Mouse (Mus musculus): Measurements from ENCODE around the gene Slco3a1. TPM values are rescaled to one million over a fixed set of nuclear protein-coding genes. Genes with fewer than 3 reads are reported as not detected.

Gene Slco3a1
- total RNA-seq, 4 experiments from 2014 or later = 120 to 156 (median 130) TPM

- DNase-seq (ENCODE audit: low spot score) = no peak
Measured at GRCm38 (mm10) chr7:74383040-74383666, 171.4 kb downstream of the Slco3a1 start.

DNA sequence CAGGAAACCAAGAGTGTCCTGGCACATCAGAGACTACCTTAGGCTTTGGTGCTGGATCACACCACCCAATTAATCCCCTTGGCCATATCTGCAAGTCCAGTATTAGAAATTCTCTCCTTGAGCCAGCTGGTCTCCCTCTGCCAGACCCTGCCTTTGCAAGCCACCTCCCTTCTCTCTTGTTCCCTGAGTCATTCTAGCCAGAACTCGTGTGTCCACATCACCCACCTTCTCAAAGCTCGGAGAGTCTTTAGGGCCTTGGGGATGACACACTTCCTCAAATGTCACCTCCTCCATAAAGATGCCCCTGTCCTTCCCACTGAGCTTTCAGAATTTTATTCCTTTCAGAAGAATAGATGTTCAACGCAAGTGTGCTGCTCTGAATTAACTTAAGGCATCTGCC lies 172.3 kb downstream of the Slco3a1 start:
- DNase-seq (ENCODE audit: low spot score) = no peak

DNA sequence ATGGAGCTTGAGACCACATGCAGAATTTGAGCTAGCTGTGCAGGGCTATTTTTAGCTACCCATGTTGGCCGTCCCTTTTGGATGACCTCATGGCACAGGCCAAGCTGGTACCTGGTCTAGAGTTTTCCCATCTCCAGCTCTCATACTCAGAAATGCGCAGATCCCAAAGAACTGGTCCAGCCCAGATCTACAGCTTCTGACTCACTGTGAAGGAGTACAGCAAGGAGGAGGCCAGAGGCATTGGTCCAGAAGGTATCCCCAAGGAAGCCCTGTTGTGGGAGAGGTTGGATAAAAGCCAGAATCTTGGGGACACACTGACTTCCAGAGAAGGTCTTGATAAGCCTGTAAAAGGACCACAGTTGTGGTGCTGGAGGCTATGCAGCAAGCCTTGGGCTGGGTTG lies 172.7 kb downstream of the Slco3a1 start:
- DNase-seq (ENCODE audit: low spot score) = peak; percentile 77

- DNase-seq (ENCODE audit: low spot score) = peak; percentile 81
Measured at GRCm38 (mm10) chr7:74381051-74381450, 173.5 kb downstream of the Slco3a1 start.

- DNase-seq (ENCODE audit: low spot score) = no peak
Measured at GRCm38 (mm10) chr7:74377909-74378308, 176.7 kb downstream of the Slco3a1 start.

- DNase-seq (ENCODE audit: low spot score) = peak; percentile 41
Measured at GRCm38 (mm10) chr7:74376397-74377044, 178.1 kb downstream of the Slco3a1 start.

DNA sequence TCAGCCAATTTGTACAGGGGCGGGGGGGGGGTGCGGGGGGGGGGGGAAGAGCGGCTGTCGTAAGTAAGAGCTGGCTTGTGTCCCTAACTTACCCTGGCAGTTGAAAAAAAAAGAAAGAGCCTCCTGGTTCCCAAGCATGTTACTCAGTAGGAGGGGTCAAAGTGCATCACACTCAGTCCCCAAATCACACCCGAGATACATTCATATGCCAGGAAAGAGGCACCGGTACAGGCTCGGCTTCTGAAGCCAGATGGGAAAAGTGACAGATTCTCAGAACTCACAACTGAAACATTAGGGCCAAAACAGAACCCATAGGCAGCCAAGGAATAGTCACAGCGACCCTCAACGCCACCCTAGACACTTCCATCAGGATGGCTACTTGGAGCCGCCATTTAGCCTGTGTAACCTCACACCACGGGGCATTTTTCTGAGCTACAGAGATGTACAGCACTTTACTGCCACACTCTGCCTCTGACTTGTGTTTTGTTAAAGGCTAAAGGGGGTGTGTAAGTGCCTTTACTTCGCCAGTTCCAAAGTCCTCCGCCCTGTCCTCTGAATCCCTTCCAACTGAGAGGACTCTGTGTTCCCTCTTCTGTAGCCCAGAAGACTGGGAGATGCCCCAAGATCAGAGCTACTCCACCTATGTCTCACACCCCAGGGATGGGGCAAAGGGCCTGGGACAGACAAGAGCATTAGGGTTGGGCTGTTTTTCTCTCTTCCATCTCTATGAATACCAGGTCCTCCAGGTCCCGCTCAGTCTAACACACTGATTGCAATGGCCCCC lies 179.2 kb downstream of the Slco3a1 start:
- peak; percentile 62 for DNase-seq (ENCODE audit: low spot score)

GRCm38 (mm10) chr7:74373056-74373455 lies 181.5 kb downstream of the Slco3a1 start:
- DNase-seq (ENCODE audit: low spot score) = no peak

DNA sequence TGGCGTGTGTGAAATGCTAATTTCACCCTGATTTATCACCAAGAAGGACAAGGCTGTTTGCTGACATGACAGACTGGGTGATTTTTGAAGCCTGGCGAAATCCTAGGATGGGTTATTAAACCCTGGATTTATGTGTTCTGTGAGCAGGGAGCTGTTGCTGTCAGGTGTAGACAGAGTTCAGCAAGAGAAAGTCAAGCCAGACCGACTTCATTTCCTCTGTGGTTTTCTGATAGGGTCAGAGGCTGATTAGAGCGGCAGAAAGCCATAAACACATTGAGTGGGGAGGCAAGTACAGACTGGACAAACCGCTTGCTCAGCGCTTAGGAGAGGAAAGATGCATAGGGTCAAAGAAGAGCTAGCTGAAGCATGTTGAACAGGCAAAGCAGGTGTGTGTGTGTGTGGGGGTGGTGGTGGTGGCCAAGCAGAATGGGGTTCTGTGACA lies 182.4 kb downstream of the Slco3a1 start:
- no peak for DNase-seq (ENCODE audit: low spot score)

DNA sequence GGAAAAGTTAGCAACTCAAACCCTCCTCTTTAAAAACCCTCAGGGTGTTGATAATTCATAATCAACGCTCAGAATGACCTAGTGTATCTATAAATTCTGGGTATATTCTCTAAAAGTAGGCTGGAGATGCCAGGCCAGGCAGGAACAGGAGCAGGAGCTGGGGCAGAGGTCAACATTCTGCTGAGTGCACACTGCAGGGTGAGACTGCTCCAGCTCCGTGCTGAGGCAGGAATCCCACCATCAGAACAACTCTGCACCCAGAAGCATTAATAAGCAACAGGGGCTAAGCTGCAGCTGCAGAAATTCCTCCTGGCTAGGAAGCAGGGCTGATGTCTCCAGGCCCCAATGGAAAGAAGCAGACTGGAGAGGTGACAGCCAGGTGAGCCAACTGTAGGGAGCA lies 182.9 kb downstream of the Slco3a1 start:
- no peak for DNase-seq (ENCODE audit: low spot score)

GRCm38 (mm10) chr7:74371208-74371607 lies 183.4 kb downstream of the Slco3a1 start:
- DNase-seq (ENCODE audit: low spot score) = peak; percentile 65

- no peak for DNase-seq (ENCODE audit: low spot score)
Measured at GRCm38 (mm10) chr7:74369657-74370056, 184.9 kb downstream of the Slco3a1 start.

DNA sequence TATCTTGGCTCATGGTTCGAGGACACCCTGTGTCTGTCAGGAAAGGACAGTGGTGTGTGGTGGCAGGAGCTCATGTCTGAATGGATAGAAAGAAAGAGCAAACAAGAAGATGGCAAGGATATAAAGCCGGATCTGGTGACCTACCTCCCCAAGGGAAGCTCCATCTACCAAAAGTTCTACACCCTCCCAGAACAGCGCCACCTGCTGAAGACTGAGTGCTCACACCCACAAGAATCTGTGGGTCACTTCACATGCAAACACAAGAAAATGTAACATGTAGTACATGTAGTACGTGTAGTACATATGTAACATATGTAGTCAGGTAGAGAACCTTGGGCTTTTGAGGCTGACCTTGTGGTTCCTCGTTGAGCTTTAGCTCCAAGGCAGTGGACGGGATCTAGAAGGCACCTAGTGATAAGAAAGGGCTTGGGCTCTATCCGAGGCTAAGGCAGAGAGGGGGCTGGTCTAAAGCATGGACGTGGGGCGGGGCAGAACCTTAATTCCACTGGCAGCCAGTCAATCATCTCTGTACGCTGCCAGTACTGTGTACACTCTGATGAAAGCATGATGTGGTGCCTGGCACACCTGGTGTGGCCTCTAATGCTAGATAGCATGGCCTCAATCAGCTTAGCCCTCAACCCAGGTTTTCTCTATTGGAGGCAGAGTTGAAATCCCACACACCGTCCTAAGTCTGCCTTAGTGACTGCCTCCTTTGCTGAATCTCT lies 186.2 kb downstream of the Slco3a1 start:
- no peak for DNase-seq (ENCODE audit: low spot score)

- no peak for DNase-seq (ENCODE audit: low spot score)
Measured at GRCm38 (mm10) chr7:74367350-74367749, 187.2 kb downstream of the Slco3a1 start.

DNA sequence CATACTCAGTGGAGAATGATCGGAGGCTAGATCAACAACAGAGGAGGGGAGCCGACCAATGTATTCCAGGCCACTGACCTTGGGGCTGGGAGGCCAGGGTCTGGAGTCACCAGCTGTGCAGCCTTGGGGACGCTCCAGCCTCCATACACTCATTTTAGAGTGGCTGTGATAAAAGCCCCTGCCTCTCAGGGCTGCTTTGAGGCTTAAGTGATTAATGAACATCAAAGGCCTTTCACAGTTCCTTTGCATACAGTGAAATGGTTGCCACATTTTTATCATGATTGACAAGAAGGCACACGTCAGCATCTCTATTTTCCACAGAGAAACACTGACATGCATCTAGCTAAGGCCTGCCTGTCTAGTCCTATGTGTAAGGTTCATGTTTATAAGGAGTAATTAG lies 189.0 kb downstream of the Slco3a1 start:
- no peak for DNase-seq (ENCODE audit: low spot score)

- no peak for DNase-seq (ENCODE audit: low spot score)
Measured at GRCm38 (mm10) chr7:74364956-74365355, 189.6 kb downstream of the Slco3a1 start.

DNA sequence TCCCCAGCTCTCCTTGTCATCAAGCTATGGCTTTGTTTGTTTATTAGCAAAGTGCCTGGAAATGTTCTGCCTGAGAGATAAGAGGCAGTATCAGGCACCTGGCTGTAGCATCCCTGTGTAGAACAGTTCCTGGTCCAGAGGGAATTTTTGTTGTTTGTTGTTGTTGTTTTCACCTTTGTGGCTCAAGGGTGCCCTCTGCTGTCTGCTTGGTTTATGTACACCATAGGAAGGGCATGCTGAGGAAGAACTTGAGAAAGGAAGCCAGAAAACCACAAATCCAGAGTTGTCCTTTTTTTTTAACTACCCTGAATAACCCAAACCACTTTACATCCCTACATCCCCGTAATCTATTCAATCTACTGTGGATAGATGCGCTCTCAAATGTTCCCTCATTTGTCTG lies 191.1 kb downstream of the Slco3a1 start:
- no peak for DNase-seq (ENCODE audit: low spot score)

GRCm38 (mm10) chr7:74361677-74362076 lies 192.9 kb downstream of the Slco3a1 start:
- DNase-seq (ENCODE audit: low spot score) = no peak

- DNase-seq (ENCODE audit: low spot score) = no peak
Measured at GRCm38 (mm10) chr7:74357027-74357426, 197.6 kb downstream of the Slco3a1 start.

DNA sequence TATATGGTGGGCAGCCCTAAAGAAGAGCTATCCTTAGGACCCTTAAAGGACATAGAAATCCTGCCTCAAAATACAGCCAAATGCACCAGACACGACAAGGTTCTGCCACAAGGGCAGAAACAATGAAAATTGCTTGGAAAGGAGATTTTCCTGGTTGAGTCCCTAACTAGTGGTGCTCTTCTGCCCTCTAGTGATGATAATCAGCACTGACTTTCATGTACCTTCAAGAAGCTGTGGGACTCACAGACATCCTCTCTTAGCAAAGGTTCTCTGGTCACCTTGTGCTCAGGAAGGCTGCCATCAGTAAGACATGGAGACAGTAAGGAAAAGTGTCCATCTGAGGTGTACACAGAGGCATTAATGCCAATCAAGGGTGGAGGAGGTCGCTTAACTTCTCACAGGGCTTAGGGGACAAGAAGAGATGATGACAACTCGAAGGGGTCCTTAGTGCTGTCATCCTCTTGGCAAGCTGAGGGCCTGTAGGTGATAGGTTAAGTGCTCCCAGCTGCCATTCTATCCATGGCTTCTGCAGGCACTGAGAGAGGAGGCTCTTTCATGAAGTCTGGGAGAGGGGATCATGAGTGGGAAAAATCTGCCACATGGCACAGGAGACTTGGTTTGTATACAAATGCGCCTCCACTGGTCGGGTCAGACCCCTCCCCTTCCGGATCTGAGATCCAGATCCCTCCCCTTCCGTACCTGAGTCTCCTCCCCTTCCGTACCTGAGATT lies 199.9 kb downstream of the Slco3a1 start:
- DNase-seq (ENCODE audit: low spot score) = no peak
